Mouse (Mus musculus) thymus, adult 2 months (tissue): Measurements from ENCODE around the gene Brpf1. TPM values are rescaled to one million over a fixed set of nuclear protein-coding genes. Genes with fewer than 3 reads are reported as not detected.
"Not testable (repeated sequence)": the region's sequence is repeated elsewhere in the genome, so short reads cannot be mapped to it uniquely, and the experiment has no call there.

Experiments used
- DNase-seq: peaks from one replicate; pipeline ENCODE4 v3.0.0; 2021
- H3K27ac ChIP-seq: fragments of 200-500 bp; 2 replicates; pipeline ENCODE4 v1.5.1; 2012; ENCODE audit warnings: low read length, control low read depth; ENCODE audit not compliant: control insufficient read depth, insufficient read depth
- H3K27me3 ChIP-seq: fragments of 200-500 bp; 2 replicates; pipeline ENCODE4 v1.6.1; 2012; ENCODE audit warnings: mild to moderate bottlenecking, low read length, moderate library complexity, mixed read lengths; ENCODE audit not compliant: control insufficient read depth, insufficient read depth
- H3K36me3 ChIP-seq: fragments of 200-500 bp; 2 replicates; pipeline ENCODE4 v1.6.1; 2012; ENCODE audit warnings: mild to moderate bottlenecking, low read length, moderate library complexity; ENCODE audit not compliant: control insufficient read depth, insufficient read depth
- H3K4me1 ChIP-seq: fragments of 200-500 bp; replicated peaks from 2 replicates; pipeline ENCODE4 v1.6.1; 2012; ENCODE audit warnings: low read length; ENCODE audit not compliant: control insufficient read depth, insufficient read depth
- H3K4me3 ChIP-seq: fragments of 200-500 bp; 2 replicates; pipeline ENCODE4 v1.5.1; 2012; ENCODE audit warnings: mild to moderate bottlenecking, low read length, control low read depth, moderate library complexity; ENCODE audit not compliant: control insufficient read depth, insufficient read depth
- CTCF ChIP-seq: fragments of 200-500 bp; IDR thresholded peaks from 2 replicates; pipeline ENCODE4 v1.5.1; 2012; ENCODE audit warnings: mild to moderate bottlenecking, control low read depth, low read length, moderate library complexity, borderline replicate concordance; ENCODE audit not compliant: control insufficient read depth, poor library complexity, insufficient read depth; ENCODE audit errors: extremely low read depth
- POLR2A ChIP-seq: fragments of 200-500 bp; IDR thresholded peaks from 2 replicates; pipeline ENCODE4 v1.6.1; 2012; ENCODE audit warnings: mild to moderate bottlenecking, low read length, control low read depth, moderate library complexity; ENCODE audit not compliant: control insufficient read depth, poor library complexity, insufficient read depth; ENCODE audit errors: extremely low read depth
- WGBS: fragments of 180-500 bp; shearing (Covaris S2); methylation state at CpG from one replicate; pipeline ENCODE4 v1.1.7; 2018; 5-methylcytosine and 5-hydroxymethylcytosine counted together
- polyA plus RNA-seq: library from polyadenylated mRNA; depleted of rRNA; stranded (reverse); fragments of >200 nt; gene quantifications from 2 replicates; pipeline ENCODE4 v1.2.3, GENCODE M21; 2012

Gene Brpf1
- polyA plus RNA-seq, 1 experiment: 66.2 TPM

DNA sequence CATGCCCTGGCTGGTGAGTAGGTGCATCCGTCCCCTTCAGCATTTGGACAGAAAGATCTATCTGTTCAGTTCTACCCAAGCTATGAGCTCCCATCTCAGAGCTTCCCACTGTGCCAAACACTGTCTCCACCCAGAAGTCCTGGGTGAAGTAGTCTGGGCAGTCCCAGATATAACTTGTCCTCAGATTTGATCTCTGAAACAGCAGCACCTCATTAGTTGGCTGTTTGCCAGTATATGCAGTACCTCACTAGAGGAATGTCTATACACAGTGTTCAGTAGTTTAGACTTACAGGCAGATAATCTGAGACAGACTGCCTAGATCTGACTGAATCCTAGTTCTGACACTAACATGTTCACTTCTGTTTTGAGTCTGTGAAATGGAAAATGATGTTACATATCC, 22.5 kb downstream of the Brpf1 start:
- Histone ChIP-seq H3K4me1 (peaks cover 9% of the 10 kb centered on the region), H3K4me3 (no peak overlapping the region), H3K27ac (no peak overlapping the region), H3K27me3 (no peaks in the 10 kb centered on the region), H3K36me3 (peaks cover 1% of the 10 kb centered on the region)
- WGBS: 89% methylated on average over 1 of the region's 1 CpGs
- no peak for DNase-seq
- TF ChIP-seq POLR2A: no peak
- TF ChIP-seq CTCF: no peak

DNA sequence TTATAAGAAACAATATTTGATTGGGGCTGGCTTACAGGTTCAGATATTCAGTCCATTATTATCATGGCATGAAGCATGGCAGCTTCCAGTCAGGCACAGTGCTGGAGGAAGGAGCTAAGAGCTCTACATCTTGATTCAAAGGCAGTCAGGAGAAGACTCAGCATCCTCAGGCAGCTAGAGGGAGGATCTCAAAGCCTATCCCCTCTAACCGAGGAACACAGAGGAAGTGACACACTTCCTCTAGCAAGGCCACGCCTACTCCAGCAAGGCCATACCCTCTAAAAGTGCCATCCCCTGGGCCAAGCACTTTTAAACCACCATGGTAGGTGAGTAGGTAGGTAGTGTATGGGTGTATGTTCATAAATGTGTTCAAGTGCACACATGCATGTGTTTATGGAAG, 23.6 kb downstream of the Brpf1 start:
- DNase-seq: peak; percentile 31
- TF ChIP-seq CTCF (no peak), POLR2A (no peak)
- Histone ChIP-seq H3K4me1 (peaks cover 9% of the 10 kb centered on the region), H3K27ac (peak overlapping the region; percentile 9; the same call in 1 of the 2 replicates), H3K27me3 (no peaks in the 10 kb centered on the region), H3K4me3 (no peak overlapping the region), H3K36me3 (no peaks in the 10 kb centered on the region)
- WGBS: 7% methylated on average over 2 of the region's 2 CpGs

DNA sequence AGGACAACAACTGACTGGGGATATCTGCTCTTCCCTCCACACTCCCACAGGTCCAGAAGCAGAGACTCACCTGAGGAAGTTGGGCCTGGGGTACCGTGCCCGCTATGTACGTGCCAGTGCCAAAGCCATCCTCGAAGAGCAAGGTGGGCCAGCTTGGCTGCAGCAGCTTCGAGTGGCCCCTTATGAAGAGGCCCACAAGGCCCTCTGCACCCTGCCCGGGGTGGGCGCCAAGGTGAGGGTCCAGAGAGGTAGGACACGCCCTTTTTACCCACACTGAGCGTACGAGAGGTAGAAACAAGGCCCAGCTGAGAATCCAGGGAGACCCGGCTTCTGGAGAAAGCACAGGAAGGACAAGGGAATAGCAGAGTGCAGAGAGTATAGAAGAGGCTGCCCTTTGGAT, 24.8 kb downstream of the Brpf1 start:
- no peaks in the 10 kb centered on the region for H3K36me3 ChIP-seq
- WGBS: 98% methylated on average over 11 of the region's 11 CpGs

GRCm38 (mm10) chr6:113332734-113333133, 25.8 kb downstream of the Brpf1 start:
- H3K4me3 ChIP-seq, DNase-seq, H3K4me1 ChIP-seq, H3K36me3 ChIP-seq, H3K27ac ChIP-seq, H3K27me3 ChIP-seq: not testable (repeated sequence)
- WGBS: 93% methylated on average over 6 of the region's 6 CpGs

More for the DNA sequence above, 24.8 kb downstream of the Brpf1 start:
- H3K4me1 ChIP-seq: peaks cover 3% of the 10 kb centered on the region
- no peak for DNase-seq
- no peak for TF ChIP-seq POLR2A
- no peak for TF ChIP-seq CTCF
- H3K27me3 ChIP-seq: no peaks in the 10 kb centered on the region
- no peak overlapping the region for H3K27ac ChIP-seq
- no peak overlapping the region for H3K4me3 ChIP-seq

DNA sequence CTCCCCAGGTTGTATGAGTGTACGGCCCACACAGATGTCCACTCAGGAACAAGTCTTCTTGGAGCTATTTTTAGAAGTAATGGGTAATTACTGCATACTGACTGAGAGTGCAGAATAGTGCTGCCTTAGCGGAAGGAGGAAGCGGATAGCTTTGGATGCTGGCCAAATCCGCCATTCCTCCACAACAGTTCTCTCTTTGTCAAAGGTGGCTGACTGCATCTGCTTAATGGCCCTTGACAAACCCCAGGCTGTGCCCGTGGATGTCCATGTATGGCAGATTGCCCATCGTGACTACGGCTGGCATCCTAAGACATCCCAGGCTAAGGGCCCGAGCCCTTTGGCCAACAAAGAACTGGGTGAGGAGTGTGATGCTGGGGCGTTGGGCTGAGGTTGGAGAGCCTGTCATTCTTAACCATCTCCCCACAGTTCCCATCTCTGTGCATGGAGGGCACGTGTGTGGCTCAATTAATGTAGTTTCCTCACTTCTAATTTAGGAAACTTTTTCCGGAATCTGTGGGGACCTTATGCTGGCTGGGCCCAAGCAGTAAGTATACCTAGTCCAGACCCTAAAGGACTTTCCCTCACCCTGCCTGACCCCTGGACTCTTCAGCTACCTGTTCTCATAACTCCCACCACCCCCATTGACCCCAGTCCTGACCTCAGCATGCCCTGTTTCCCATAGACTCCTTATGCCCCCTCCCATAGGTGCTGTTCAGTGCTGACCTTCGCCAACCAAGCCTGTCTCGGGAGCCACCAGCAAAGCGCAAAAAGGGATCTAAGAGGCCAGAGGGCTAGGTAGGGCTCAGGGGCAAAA, 26.4 kb downstream of the Brpf1 start:
- WGBS: 94% methylated on average over 14 of the region's 14 CpGs
- DNase-seq: no peak
- H3K4me1 ChIP-seq: peaks cover 3% of the 10 kb centered on the region
- TF ChIP-seq POLR2A: no peak
- TF ChIP-seq CTCF: no peak
- no peaks in the 10 kb centered on the region for H3K27me3 ChIP-seq
- no peak overlapping the region for H3K27ac ChIP-seq
- no peaks in the 10 kb centered on the region for H3K36me3 ChIP-seq
- no peak overlapping the region for H3K4me3 ChIP-seq

- TF ChIP-seq CTCF (no peak), POLR2A (no peak)
These were observed 27.3 kb downstream of the Brpf1 start for GRCm38 (mm10) chr6:113334216-113334615.

DNA sequence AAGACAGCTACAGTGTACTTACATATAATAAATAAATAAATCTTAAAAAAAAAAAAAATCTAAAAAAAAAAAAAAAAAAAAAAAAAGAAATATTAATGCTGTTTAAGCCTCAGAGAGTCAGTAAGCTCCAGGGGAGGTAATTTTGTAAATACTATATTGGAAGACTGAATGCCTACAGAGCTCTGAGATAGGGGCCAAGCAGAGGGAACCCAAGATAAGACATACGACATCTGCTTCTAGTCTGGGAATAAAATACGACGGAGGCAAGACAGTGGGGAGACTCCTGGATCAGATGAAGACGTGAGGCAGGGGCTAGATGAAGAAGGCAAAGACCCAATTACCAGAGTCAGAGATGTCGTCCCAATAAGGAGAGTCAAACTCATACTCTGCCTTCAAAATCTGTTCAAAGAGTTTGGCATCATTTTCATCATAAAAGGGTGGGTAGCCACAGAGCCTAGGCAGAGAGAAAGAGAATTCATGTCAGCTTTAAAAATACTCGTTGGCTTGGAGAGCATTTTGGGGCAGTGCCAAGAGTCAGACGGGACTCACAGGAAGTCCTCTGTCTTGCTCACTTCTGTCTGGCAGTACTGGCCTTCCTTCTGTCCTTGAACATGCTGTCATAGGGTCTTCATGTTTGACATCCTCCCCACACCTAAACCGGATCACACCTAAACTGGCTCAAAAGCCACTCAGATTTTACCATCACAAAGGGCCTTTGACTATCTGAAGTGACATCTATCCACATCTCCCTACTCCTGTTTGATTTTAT, 30.1 kb downstream of the Brpf1 start:
- H3K36me3 ChIP-seq: no peaks in the 10 kb centered on the region
- no peak overlapping the region for H3K27ac ChIP-seq
- no peak for DNase-seq
- whole genome bisulfite sequencing: 66% methylated on average over 8 of the region's 8 CpGs
- H3K27me3 ChIP-seq: no peaks in the 10 kb centered on the region
- no peaks in the 10 kb centered on the region for H3K4me1 ChIP-seq
- H3K4me3 ChIP-seq: no peak overlapping the region
- TF ChIP-seq CTCF: no peak
- no peak for TF ChIP-seq POLR2A

More at GRCm38 (mm10) chr6:113334216-113334615, 27.3 kb downstream of the Brpf1 start:
- no peak overlapping the region for H3K27ac ChIP-seq
- no peak overlapping the region for H3K4me3 ChIP-seq
- H3K36me3 ChIP-seq: no peaks in the 10 kb centered on the region
- 88% methylated on average over 6 of the region's 6 CpGs for WGBS
- peaks cover 3% of the 10 kb centered on the region for H3K4me1 ChIP-seq
- H3K27me3 ChIP-seq: no peaks in the 10 kb centered on the region
- no peak for DNase-seq
